Mouse (Mus musculus) small intestine, adult 2 months (tissue): Measurements from ENCODE around the gene Lama5.

Experiments used
- CTCF ChIP-seq: fragments of 200-500 bp; IDR thresholded peaks from 2 replicates; pipeline ENCODE4 v1.5.1; 2012; ENCODE audit warnings: low read depth, mild to moderate bottlenecking, control low read depth, inconsistent platforms, low read length, moderate library complexity, mixed read lengths; ENCODE audit not compliant: insufficient replicate concordance, insufficient read length; ENCODE audit errors: extremely low read depth
- POLR2A ChIP-seq: fragments of 200-500 bp; IDR thresholded peaks from 2 replicates; pipeline ENCODE4 v1.6.1; 2012; ENCODE audit warnings: low read depth, mild to moderate bottlenecking, control low read depth, inconsistent platforms, low read length, moderate library complexity

- TF ChIP-seq POLR2A (no peak), CTCF (no peak)
These were observed 47.2 kb upstream of the Lama5 start for GRCm38 (mm10) chr2:180272884-180273321.
